Mouse (Mus musculus) kidney, adult 2 months (tissue): Measurements from ENCODE around the gene Ahcyl1. TPM values are rescaled to one million over a fixed set of nuclear protein-coding genes. Genes with fewer than 3 reads are reported as not detected.

ENCODE experiments used
- DNase-seq: peaks from one replicate; pipeline ENCODE4 v3.0.0; 2021
- H3K27ac ChIP-seq: fragments of 200-500 bp; 2 replicates; pipeline ENCODE4 v1.5.1; 2012; ENCODE audit warnings: low read depth, low read length, control low read depth, inconsistent platforms; ENCODE audit not compliant: insufficient read depth
- H3K27me3 ChIP-seq: fragments of 200-500 bp; replicated peaks from 2 replicates; pipeline ENCODE4 v1.6.1; 2012; ENCODE audit warnings: mild to moderate bottlenecking, moderate library complexity, low read length, inconsistent platforms; ENCODE audit not compliant: control insufficient read depth, insufficient read depth
- H3K36me3 ChIP-seq: fragments of 200-500 bp; 2 replicates; pipeline ENCODE4 v1.6.1; 2012; ENCODE audit warnings: mild to moderate bottlenecking, moderate library complexity, low read length, inconsistent platforms; ENCODE audit not compliant: control insufficient read depth, insufficient read depth
- H3K4me1 ChIP-seq: fragments of 200-500 bp; 2 replicates; pipeline ENCODE4 v1.6.1; 2011; ENCODE audit warnings: low read length; ENCODE audit not compliant: control insufficient read depth, insufficient read depth
- H3K4me3 ChIP-seq: fragments of 200-500 bp; 2 replicates; pipeline ENCODE4 v1.5.1; 2011; ENCODE audit warnings: mild to moderate bottlenecking, low read depth, low read length, control low read depth; ENCODE audit not compliant: insufficient read depth
- CTCF ChIP-seq: fragments of 200-500 bp; conservative IDR thresholded peaks from 2 replicates; pipeline ENCODE4 v1.5.1; 2011; ENCODE audit warnings: low read depth, mild to moderate bottlenecking, control low read depth, low read length, moderate library complexity, mixed read lengths; ENCODE audit not compliant: insufficient read depth, insufficient read length
- POLR2A ChIP-seq: fragments of 200-500 bp; IDR thresholded peaks from one replicate; pipeline ENCODE4 v1.6.1; 2011; ENCODE audit warnings: low read depth, low read length, control low read depth
- WGBS: fragments of 180-500 bp; shearing (Covaris S2); methylation state at CpG from one replicate; pipeline ENCODE4 v1.1.7; 2018; 5-methylcytosine and 5-hydroxymethylcytosine counted together
- polyA plus RNA-seq: library from polyadenylated mRNA; depleted of rRNA; stranded (reverse); fragments of >200 nt; gene quantifications from 2 replicates; pipeline ENCODE4 v1.2.3, GENCODE M21; 2012

Gene Ahcyl1
- polyA plus RNA-seq, 1 experiment: 101 TPM

DNA sequence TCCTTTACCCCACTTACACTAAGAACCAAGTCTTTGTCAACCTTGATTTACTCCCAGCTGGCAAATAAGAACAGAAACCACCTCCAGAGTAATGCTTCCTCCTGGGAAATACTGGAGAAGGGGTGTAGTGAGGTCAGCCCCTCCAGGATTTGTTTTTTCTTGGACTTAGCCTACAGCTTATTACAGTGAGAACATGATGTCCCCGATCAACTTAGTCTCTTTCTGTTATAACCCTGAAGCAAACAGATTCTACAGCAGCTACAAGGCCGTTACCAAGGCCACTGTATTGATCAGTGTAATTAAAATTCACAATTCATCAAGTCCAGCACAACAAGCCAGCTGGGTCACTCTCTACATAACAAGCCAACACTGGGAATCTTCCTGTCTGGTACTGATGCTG, 6.0 kb downstream of the Ahcyl1 start:
- Histone ChIP-seq H3K4me3 (no peak overlapping the region), H3K36me3 (no peaks in the 10 kb centered on the region), H3K27me3 (no peaks in the 10 kb centered on the region), H3K4me1 (peaks cover 34% of the 10 kb centered on the region), H3K27ac (peak overlapping the region; percentile 45)
- no peak for TF ChIP-seq POLR2A
- TF ChIP-seq CTCF: no peak
- 64% methylated on average over 2 of the region's 2 CpGs for WGBS
- DNase-seq: peak; percentile 21

GRCm38 (mm10) chr3:107689245-107689644, 7.1 kb downstream of the Ahcyl1 start:
- Histone ChIP-seq H3K36me3 (no peaks in the 10 kb centered on the region), H3K4me1 (peaks cover 30% of the 10 kb centered on the region), H3K4me3 (no peak overlapping the region), H3K27ac (no peak overlapping the region), H3K27me3 (no peaks in the 10 kb centered on the region)
- no peak for TF ChIP-seq CTCF
- no peak for TF ChIP-seq POLR2A
- no peak for DNase-seq

DNA sequence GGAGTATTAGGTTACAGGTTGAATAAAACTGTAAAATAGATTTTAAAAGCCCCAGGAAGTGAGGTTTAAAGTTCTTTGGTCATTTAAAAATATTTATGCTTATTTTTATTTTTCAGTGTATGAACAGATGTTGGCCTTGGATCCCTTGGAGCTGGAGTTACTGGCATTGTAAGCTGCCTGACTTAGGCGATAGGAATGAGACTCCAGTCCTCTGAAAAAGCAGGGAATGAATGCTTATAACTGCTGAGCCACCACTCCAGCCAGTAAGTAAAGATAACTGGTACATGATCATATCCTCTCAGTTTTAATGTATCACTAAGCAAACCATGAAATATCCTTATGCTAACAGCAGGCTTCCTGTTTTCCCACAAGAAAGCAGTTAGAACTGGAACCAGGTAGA, 8.1 kb downstream of the Ahcyl1 start:
- 38% methylated on average over 1 of the region's 1 CpGs for WGBS
- TF ChIP-seq CTCF: no peak
- TF ChIP-seq POLR2A: no peak
- no peak overlapping the region for H3K27ac ChIP-seq
- H3K4me1 ChIP-seq: peaks cover 26% of the 10 kb centered on the region
- H3K36me3 ChIP-seq: no peaks in the 10 kb centered on the region
- H3K27me3 ChIP-seq: no peaks in the 10 kb centered on the region
- no peak overlapping the region for H3K4me3 ChIP-seq
- DNase-seq: no peak

DNA sequence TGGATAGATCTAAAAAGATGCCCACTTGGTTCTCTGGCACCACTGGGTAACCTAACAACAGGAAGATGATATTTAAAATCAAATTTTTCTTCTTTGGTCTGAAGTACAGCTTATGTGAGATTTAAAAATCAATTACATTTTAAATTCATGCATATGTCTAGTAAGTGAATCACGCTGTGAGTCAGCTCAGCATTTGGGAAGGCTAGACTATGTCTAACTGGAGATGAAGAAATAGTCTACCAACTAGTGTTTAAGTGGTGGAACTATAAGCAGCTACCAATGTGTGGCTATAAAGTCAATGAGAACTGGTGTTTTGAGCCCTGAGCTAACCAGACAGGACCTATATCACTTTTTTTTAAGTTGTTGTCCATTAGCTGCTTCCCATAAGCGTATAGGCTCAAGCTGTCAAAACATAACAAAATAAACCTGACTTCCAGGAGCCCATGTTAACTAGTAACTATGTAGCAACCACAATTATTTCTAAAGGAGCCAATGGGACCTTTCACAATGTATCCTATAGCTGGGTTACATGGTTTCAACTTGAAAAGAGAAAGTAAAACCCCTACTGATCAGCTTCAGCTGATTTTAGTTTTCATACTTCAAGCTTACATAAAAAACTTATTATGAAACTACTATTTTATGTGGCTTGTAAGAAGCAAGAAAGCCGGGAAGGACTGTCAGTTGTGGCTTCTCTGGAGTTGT, 9.9 kb downstream of the Ahcyl1 start:
- no peak overlapping the region for H3K27ac ChIP-seq
- H3K4me1 ChIP-seq: peaks cover 30% of the 10 kb centered on the region
- WGBS: 71% methylated on average over 3 of the region's 3 CpGs
- H3K27me3 ChIP-seq: no peaks in the 10 kb centered on the region
- DNase-seq: no peak
- H3K36me3 ChIP-seq: no peaks in the 10 kb centered on the region
- no peak for TF ChIP-seq CTCF
- no peak overlapping the region for H3K4me3 ChIP-seq

- 73% methylated on average over 2 of the region's 2 CpGs for WGBS
- H3K36me3 ChIP-seq: no peaks in the 10 kb centered on the region
- H3K4me1 ChIP-seq: peaks cover 28% of the 10 kb centered on the region
- TF ChIP-seq POLR2A (no peak), CTCF (no peak)
- no peak for DNase-seq
- no peaks in the 10 kb centered on the region for H3K27me3 ChIP-seq
- H3K27ac ChIP-seq: no peak overlapping the region
- H3K4me3 ChIP-seq: no peak overlapping the region
These were observed 10.7 kb downstream of the Ahcyl1 start for GRCm38 (mm10) chr3:107685652-107686051.

GRCm38 (mm10) chr3:107683587-107683986, 12.8 kb downstream of the Ahcyl1 start:
- 98% methylated on average over 1 of the region's 1 CpGs for WGBS
- no peak overlapping the region for H3K27ac ChIP-seq
- H3K36me3 ChIP-seq: no peaks in the 10 kb centered on the region
- DNase-seq: no peak
- no peak overlapping the region for H3K4me3 ChIP-seq
- peaks cover 23% of the 10 kb centered on the region for H3K4me1 ChIP-seq
- TF ChIP-seq CTCF (no peak), POLR2A (no peak)
- no peaks in the 10 kb centered on the region for H3K27me3 ChIP-seq

DNA sequence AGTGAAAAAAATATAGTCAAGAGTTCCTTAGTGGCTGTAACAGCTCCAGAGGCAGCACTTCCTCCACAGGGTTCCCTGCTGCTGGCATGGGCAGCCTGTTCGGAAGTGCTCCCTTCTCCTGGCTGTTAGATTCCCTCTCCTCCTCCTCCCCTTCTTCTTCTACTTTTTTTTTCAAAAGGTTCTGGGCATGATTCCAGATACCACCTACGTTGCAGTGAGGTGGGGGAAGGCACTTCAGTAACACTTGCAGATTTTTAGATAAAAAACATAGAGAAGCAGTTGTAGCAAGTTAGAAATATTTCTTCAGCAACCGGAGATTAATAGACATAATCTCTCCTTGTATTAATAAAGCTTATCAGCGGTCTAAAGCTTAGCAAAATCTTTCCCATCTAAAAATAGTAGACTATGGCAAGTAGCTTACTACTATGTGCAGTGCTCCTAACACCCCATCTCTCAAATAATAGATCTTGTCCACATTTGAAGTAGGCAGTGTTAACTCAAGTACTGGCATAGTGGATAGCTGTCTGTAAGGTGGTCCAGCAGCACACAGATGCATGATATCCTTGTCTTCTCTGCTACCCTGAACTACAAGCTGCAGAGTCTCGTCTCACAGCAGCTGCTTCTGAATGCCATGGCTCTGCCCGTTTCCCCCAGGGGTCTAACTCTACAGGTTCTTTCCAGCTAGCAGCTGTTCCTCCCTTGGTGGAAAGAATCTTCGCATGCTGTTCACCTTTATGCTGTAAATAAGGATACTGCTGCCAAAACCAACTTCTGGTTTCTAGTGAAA, 15.4 kb downstream of the Ahcyl1 start:
- 0 out of 2 replicates have a peak overlapping the region, but pooled peaks have one; percentile 7 for H3K27ac ChIP-seq

More for the DNA sequence above, 15.4 kb downstream of the Ahcyl1 start:
- Histone ChIP-seq H3K4me3 (no peak overlapping the region), H3K27me3 (no peaks in the 10 kb centered on the region), H3K4me1 (peaks cover 19% of the 10 kb centered on the region), H3K36me3 (no peaks in the 10 kb centered on the region; the same call in 1 of the 2 replicates)
- WGBS: 24% methylated on average over 7 of the region's 7 CpGs
- peak; percentile 62 for DNase-seq
- TF ChIP-seq POLR2A: no peak
- no peak for TF ChIP-seq CTCF
